Mouse (Mus musculus) thymus, postnatal 10 days (tissue): ENCODE measurements around the gene Ldlrad1.

ENCODE experiments used
- DNase-seq, 2 experiments: peaks; one replicate each; pipeline ENCODE4 v3.0.0; 2021; ENCODE audit warnings: low spot score in 2 of 2

The Ldlrad1 gene

GRCm38 (mm10) chr4:107260001-107260400 is 51.0 kb downstream of the Ldlrad1 start:
- DNase-seq, result peak; percentile 77 to 81
